Mouse (Mus musculus) brain, embryonic 14.5 days (tissue): ENCODE measurements around the gene Nfyc.

Experiments used
- CTCF ChIP-seq: fragments of 200-500 bp; IDR thresholded peaks from 2 replicates; pipeline ENCODE4 v1.5.1; 2012; ENCODE audit warnings: inconsistent platforms, mild to moderate bottlenecking, moderate library complexity, borderline replicate concordance; ENCODE audit not compliant: insufficient read depth, insufficient read length; ENCODE audit errors: extremely low read depth
- POLR2A ChIP-seq: fragments of 200-500 bp; IDR thresholded peaks from 2 replicates; pipeline ENCODE4 v1.6.1; 2012; ENCODE audit warnings: mild to moderate bottlenecking, inconsistent platforms, borderline replicate concordance; ENCODE audit not compliant: poor library complexity, insufficient read depth, insufficient read length, severe bottlenecking; ENCODE audit errors: extremely low read depth

- TF ChIP-seq CTCF (no peak), POLR2A (peak; percentile 52; the same call in 1 of the 2 replicates)
These were observed 5.6 kb downstream of the Nfyc start for GRCm38 (mm10) chr4:120825577-120826326.
